ENCODE assay signal across 25 mouse cellular contexts in genomic region chr10:61123276-61123913, GRCm38 (mm10). TPM values are rescaled to one million over a fixed set of nuclear protein-coding genes. Genes with fewer than 3 reads are reported as not detected.
DNase-seq lines count a peak whose midpoint lies in the region; ATAC-seq and TF ChIP-seq lines count a peak whose summit lies in the region.
"Had no signal": no experiment of that assay in that cellular context is flagged by ENCODE, and none has a peak within 500 bp of the region (broad histone marks: within the 10 kb centered on the region; RNA-seq: fewer than 3 reads in every experiment).

No protein-coding gene starts in this region.

- 81% methylated on average over 3 of the region's 3 CpGs for WGBS in stomach, embryonic 15.5 days
- 85% methylated on average over 3 of the region's 3 CpGs for WGBS in stomach, postnatal 0 days
- 47% methylated on average over 3 of the region's 3 CpGs for WGBS in intestine, postnatal 0 days
- WGBS in liver, embryonic 15.5 days (ENCODE audit: insufficient replicate concordance), result 36% methylated on average over 3 of the region's 3 CpGs
- 89% methylated on average over 3 of the region's 3 CpGs for WGBS in forebrain, embryonic 12.5 days

- ATAC-seq in stomach, embryonic 15.5 days (ENCODE audit: insufficient read depth, low FRiP score, low read depth), result peak; percentile 92
- ATAC-seq in stomach, postnatal 0 days (ENCODE audit: low FRiP score, low TSS enrichment), result no peak
- peak; percentile 83 for ATAC-seq in intestine, postnatal 0 days
- ATAC-seq in liver, embryonic 15.5 days (ENCODE audit: insufficient read depth), result peak; percentile 98
- ATAC-seq in forebrain, embryonic 12.5 days (ENCODE audit: low FRiP score), result no peak

- H3K27me3 ChIP-seq in stomach, embryonic 15.5 days (replicated peaks), result no peaks in the 10 kb centered on the region
- no peaks in the 10 kb centered on the region for H3K27me3 ChIP-seq in stomach, postnatal 0 days (ENCODE audit: control insufficient read depth, insufficient read depth, low read length)
- H3K27me3 ChIP-seq in intestine, postnatal 0 days (replicated peaks; ENCODE audit: control insufficient read depth, insufficient read depth, low read length), result no peaks in the 10 kb centered on the region
- no peaks in the 10 kb centered on the region for H3K27me3 ChIP-seq in liver, embryonic 15.5 days
- no peaks in the 10 kb centered on the region for H3K27me3 ChIP-seq in forebrain, embryonic 12.5 days
- H3K27me3 ChIP-seq: embryonic facial prominence, embryonic 12.5 days; kidney, embryonic 15.5 days; neural tube, embryonic 12.5 days had no signal

- no peaks in the 10 kb centered on the region for H3K4me1 ChIP-seq in stomach, embryonic 15.5 days
- H3K4me1 ChIP-seq in stomach, postnatal 0 days (replicated peaks; ENCODE audit: control insufficient read depth, insufficient read depth), result no peaks in the 10 kb centered on the region
- no peaks in the 10 kb centered on the region for H3K4me1 ChIP-seq in intestine, postnatal 0 days (replicated peaks; ENCODE audit: control insufficient read depth, insufficient read depth, low read length)
- peaks cover 52% of the 10 kb centered on the region for H3K4me1 ChIP-seq in liver, embryonic 15.5 days (replicated peaks)
- no peaks in the 10 kb centered on the region for H3K4me1 ChIP-seq in forebrain, embryonic 12.5 days
- H3K4me1 ChIP-seq: embryonic facial prominence, embryonic 12.5 days; forebrain, embryonic 10.5 days; kidney, embryonic 15.5 days; megakaryocyte, embryonic 14.5 days; neural tube, embryonic 12.5 days had no signal

- no peak overlapping the region for H3K4me2 ChIP-seq in stomach, embryonic 15.5 days
- no peak overlapping the region for H3K4me2 ChIP-seq in stomach, postnatal 0 days (replicated peaks; ENCODE audit: low read depth)
- no peak overlapping the region for H3K4me2 ChIP-seq in intestine, postnatal 0 days (replicated peaks; ENCODE audit: low read depth)
- peak overlapping the region; percentile 48 for H3K4me2 ChIP-seq in liver, embryonic 15.5 days
- no peak overlapping the region for H3K4me2 ChIP-seq in forebrain, embryonic 12.5 days
- H3K4me2 ChIP-seq: embryonic facial prominence, embryonic 12.5 days; hindbrain, embryonic 14.5 days; kidney, embryonic 15.5 days; neural tube, embryonic 12.5 days had no signal

- TF ChIP-seq EP300 in stomach, postnatal 0 days (optimal IDR thresholded peaks at IDR 0.05), result no peak

- TF ChIP-seq CTCF in stomach, postnatal 0 days (IDR thresholded peaks at IDR 0.05; ENCODE audit: low read depth), result no peak
- no peak for TF ChIP-seq CTCF in intestine, postnatal 0 days (IDR thresholded peaks at IDR 0.05; ENCODE audit: low read depth)

- no peak overlapping the region for H3K4me3 ChIP-seq in stomach, embryonic 15.5 days (replicated peaks)
- no peak overlapping the region for H3K4me3 ChIP-seq in stomach, postnatal 0 days (ENCODE audit: low read depth, low read length)
- no peak overlapping the region for H3K4me3 ChIP-seq in intestine, postnatal 0 days (ENCODE audit: low read depth, low read length)
- H3K4me3 ChIP-seq in liver, embryonic 15.5 days (replicated peaks), result peak overlapping the region; percentile 23
- H3K4me3 ChIP-seq in forebrain, embryonic 12.5 days (replicated peaks), result no peak overlapping the region
- H3K4me3 ChIP-seq: embryonic facial prominence, embryonic 12.5 days; forebrain, embryonic 10.5 days; heart, adult 2 months; kidney, embryonic 15.5 days; megakaryocyte, embryonic 14.5 days; neural tube, embryonic 12.5 days had no signal

- 0 out of 2 replicates have a peak, but pooled peaks cover 7% of the 10 kb centered on the region for H3K36me3 ChIP-seq in stomach, embryonic 15.5 days
- no peaks in the 10 kb centered on the region for H3K36me3 ChIP-seq in stomach, postnatal 0 days (ENCODE audit: control insufficient read depth, insufficient read depth, low read length)
- H3K36me3 ChIP-seq in intestine, postnatal 0 days (ENCODE audit: control insufficient read depth, insufficient read depth), result peaks cover 22% of the 10 kb centered on the region
- peaks cover 9% of the 10 kb centered on the region for H3K36me3 ChIP-seq in liver, embryonic 15.5 days (replicated peaks)
- H3K36me3 ChIP-seq in forebrain, embryonic 12.5 days (replicated peaks), result peaks cover 25% of the 10 kb centered on the region
- H3K36me3 ChIP-seq: G1E had no signal

- H3K9ac ChIP-seq in stomach, embryonic 15.5 days, result no peak overlapping the region
- no peak overlapping the region for H3K9ac ChIP-seq in stomach, postnatal 0 days (ENCODE audit: low read length)
- no peak overlapping the region for H3K9ac ChIP-seq in intestine, postnatal 0 days (ENCODE audit: low read depth, low read length)
- H3K9ac ChIP-seq in liver, embryonic 15.5 days, result no peak overlapping the region; the same call in 1 of the 2 replicates
- no peak overlapping the region for H3K9ac ChIP-seq in forebrain, embryonic 12.5 days
- H3K9ac ChIP-seq: embryonic facial prominence, embryonic 12.5 days; hindbrain, embryonic 14.5 days; kidney, embryonic 15.5 days; neural tube, embryonic 12.5 days had no signal

- H3K27ac ChIP-seq in stomach, embryonic 15.5 days, result no peak overlapping the region
- H3K27ac ChIP-seq in stomach, postnatal 0 days (replicated peaks), result no peak overlapping the region
- H3K27ac ChIP-seq in intestine, postnatal 0 days (ENCODE audit: low read depth, low read length), result peak overlapping the region; percentile 66
- H3K27ac ChIP-seq in liver, embryonic 15.5 days (replicated peaks), result peak overlapping the region; percentile 93
- no peak overlapping the region for H3K27ac ChIP-seq in forebrain, embryonic 12.5 days
- H3K27ac ChIP-seq: embryonic facial prominence, embryonic 12.5 days; forebrain, embryonic 10.5 days; heart, adult 2 months; hindbrain, embryonic 14.5 days; kidney, embryonic 15.5 days; neural tube, embryonic 12.5 days had no signal

- no peak for DNase-seq in stomach, postnatal 0 days (ENCODE audit: low spot score)
- no peak for DNase-seq in frontal cortex, adult 2 months (ENCODE audit: extremely low spot score in 1 of 2, low spot score in 1 of 2)
- DNase-seq in left cerebral cortex, adult 11 months (ENCODE audit: low spot score), result no peak
- DNase-seq in gastrocnemius, adult 8-10 months (ENCODE audit: low spot score in 2 of 2), result no peak
- DNase-seq: cerebellum, adult 9-11 months; gastrocnemius, postnatal 14 days; heart, adult 2 months; heart, postnatal 36 days; layer of hippocampus, postnatal 36 days; lung, postnatal 14 days; right cerebral cortex, postnatal 4 days; thymus, postnatal 36 days had no signal

- H3K9me3 ChIP-seq in stomach, embryonic 15.5 days, result no peaks in the 10 kb centered on the region
- H3K9me3 ChIP-seq in stomach, postnatal 0 days (ENCODE audit: control insufficient read depth, low read length), result no peaks in the 10 kb centered on the region
- H3K9me3 ChIP-seq in intestine, postnatal 0 days (ENCODE audit: control insufficient read depth), result no peaks in the 10 kb centered on the region
- no peaks in the 10 kb centered on the region for H3K9me3 ChIP-seq in liver, embryonic 15.5 days (replicated peaks)
- 0 out of 2 replicates have a peak, but pooled peaks cover 2% of the 10 kb centered on the region for H3K9me3 ChIP-seq in forebrain, embryonic 12.5 days
- H3K9me3 ChIP-seq: embryonic facial prominence, embryonic 12.5 days; forebrain, embryonic 10.5 days; kidney, embryonic 15.5 days; megakaryocyte, embryonic 14.5 days; neural tube, embryonic 12.5 days had no signal

RNA-seq across cellular contexts. Expression of gene Sgpl1, which starts 24.1 kb away (rescaled TPM):
- 46.9 and 53.5 TPM in 2 replicates for polyA plus RNA-seq in stomach, embryonic 15.5 days (2015; fragmentation: Nextera tagmentation; extraction: Ambion mirVana)
- 25.0 and 26.6 TPM in 2 replicates for polyA plus RNA-seq in stomach, postnatal 0 days (2015; fragmentation: Nextera tagmentation; extraction: Ambion mirVana)
- 119 and 135 TPM in 2 replicates for polyA plus RNA-seq in intestine, postnatal 0 days (2015; fragmentation: Nextera tagmentation; extraction: Ambion mirVana)
- polyA plus RNA-seq in liver, embryonic 15.5 days (2015; fragmentation: Nextera tagmentation; extraction: Ambion mirVana), result 17.8 and 19.3 TPM in 2 replicates
- polyA plus RNA-seq in frontal cortex, adult 2 months (2012; rRNA removed), result 35.2 and 40.8 TPM in 2 replicates
- polyA plus RNA-seq in forebrain, embryonic 12.5 days (2016; fragmentation: Nextera tagmentation; extraction: Ambion mirVana), result 76.1 and 80.9 TPM in 2 replicates
- 1 to 10 TPM; 3.5 to 6.4 (median 5.5) TPM for total RNA-seq in gastrocnemius, adult 8-10 months (2022)
- polyA plus RNA-seq: G1E had no signal

RNA-seq across cellular contexts. Expression of gene Pcbd1, which starts 34.3 kb away (rescaled TPM):
- polyA plus RNA-seq in stomach, embryonic 15.5 days (2015; fragmentation: Nextera tagmentation; extraction: Ambion mirVana), result 152 and 183 TPM in 2 replicates
- 95.2 and 96.2 TPM in 2 replicates for polyA plus RNA-seq in stomach, postnatal 0 days (2015; fragmentation: Nextera tagmentation; extraction: Ambion mirVana)
- 116 and 122 TPM in 2 replicates for polyA plus RNA-seq in intestine, postnatal 0 days (2015; fragmentation: Nextera tagmentation; extraction: Ambion mirVana)
- polyA plus RNA-seq in liver, embryonic 15.5 days (2015; fragmentation: Nextera tagmentation; extraction: Ambion mirVana), result 177 and 186 TPM in 2 replicates
- 15.0 and 16.0 TPM in 2 replicates for polyA plus RNA-seq in frontal cortex, adult 2 months (2012; rRNA removed)
- polyA plus RNA-seq in forebrain, embryonic 12.5 days (2016; fragmentation: Nextera tagmentation; extraction: Ambion mirVana), result 16.7 and 18.2 TPM in 2 replicates
- under 1 TPM in 2 of 4 experiments, not detected in 2; 0.34 to 0.70 TPM for total RNA-seq in gastrocnemius, adult 8-10 months (2022)
- total RNA-seq: G1E had no signal
- polyA plus RNA-seq: G1E had no signal

RNA-seq across cellular contexts. Expression of gene Tbata, which starts 48.4 kb away (rescaled TPM):
- polyA plus RNA-seq in stomach, embryonic 15.5 days (2015; fragmentation: Nextera tagmentation; extraction: Ambion mirVana), result 0.09 TPM in 1 of 2 replicates, not detected in the other
- polyA plus RNA-seq in stomach, postnatal 0 days (2015; fragmentation: Nextera tagmentation; extraction: Ambion mirVana), result 0.29 and 0.30 TPM in 2 replicates
- not detected in 2 replicates for polyA plus RNA-seq in intestine, postnatal 0 days (2015; fragmentation: Nextera tagmentation; extraction: Ambion mirVana)
- not detected in 2 replicates for polyA plus RNA-seq in liver, embryonic 15.5 days (2015; fragmentation: Nextera tagmentation; extraction: Ambion mirVana)
- 3.9 and 4.7 TPM in 2 replicates for polyA plus RNA-seq in frontal cortex, adult 2 months (2012; rRNA removed)
- polyA plus RNA-seq in forebrain, embryonic 12.5 days (2016; fragmentation: Nextera tagmentation; extraction: Ambion mirVana), result 0.31 and 0.49 TPM in 2 replicates
- not detected for total RNA-seq in gastrocnemius, adult 8-10 months (2022)
- total RNA-seq: G1E; gastrocnemius, postnatal 14 days; heart, adult 2 months; heart, postnatal 36 days had no signal
- polyA plus RNA-seq: embryonic facial prominence, embryonic 12.5 days; forebrain, embryonic 10.5 days; G1E; heart, embryonic 14.5 days; hindbrain, embryonic 14.5 days; intestine, embryonic 14.5 days had no signal

Comparison
In these comparisons a context has a peak if more than half of its experiments do, and no peak if none do; other contexts are left out.
1. ATAC-seq: peak in stomach, embryonic 15.5 days (single experiment), intestine, postnatal 0 days (single experiment) and liver, embryonic 15.5 days (single experiment); none in stomach, postnatal 0 days (single experiment) and forebrain, embryonic 12.5 days (single experiment).
2. H3K27ac ChIP-seq: peak in intestine, postnatal 0 days (single experiment) and liver, embryonic 15.5 days (single experiment); none in stomach, embryonic 15.5 days (single experiment), stomach, postnatal 0 days (single experiment) and forebrain, embryonic 12.5 days (single experiment).